15 mouse cellular contexts compared by ENCODE assay signal in the genomic region with DNA sequence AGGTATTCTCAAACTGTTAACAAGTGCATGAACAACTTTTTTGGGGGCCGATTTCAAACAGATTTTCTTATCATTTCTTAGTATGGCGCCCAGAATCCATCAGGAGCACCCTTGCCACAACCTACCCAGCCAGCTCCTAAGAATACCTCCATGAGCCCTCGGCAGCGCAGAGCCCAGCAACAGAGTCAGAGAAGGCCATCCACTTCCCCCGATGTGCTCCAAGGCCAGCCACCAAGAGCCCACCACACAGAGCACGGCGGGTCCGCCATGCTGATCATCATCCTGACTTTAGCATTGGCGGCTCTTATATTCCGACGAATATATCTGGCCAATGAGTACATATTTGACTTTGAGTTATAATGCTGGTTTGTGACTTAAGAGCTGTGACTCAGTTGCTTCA.
"Had no signal": no experiment of that assay in that cellular context is flagged by ENCODE, and none has a peak within 500 bp of the region (broad histone marks: within the 10 kb centered on the region; RNA-seq: fewer than 3 reads in every experiment).

No protein-coding gene starts in this region.

- H3K4me1 ChIP-seq: neural tube, embryonic 15.5 days; stomach, embryonic 15.5 days had no signal

- H3K27me3 ChIP-seq: neural tube, embryonic 15.5 days; stomach, embryonic 15.5 days had no signal

- H3K4me2 ChIP-seq: neural tube, embryonic 15.5 days; stomach, embryonic 15.5 days had no signal

- H3K27ac ChIP-seq: neural tube, embryonic 15.5 days; stomach, embryonic 15.5 days; stomach, postnatal 0 days had no signal

- H3K9ac ChIP-seq: neural tube, embryonic 15.5 days; stomach, embryonic 15.5 days had no signal

- H3K4me3 ChIP-seq: neural tube, embryonic 15.5 days; stomach, embryonic 15.5 days had no signal

- H3K9me3 ChIP-seq: neural tube, embryonic 15.5 days; stomach, embryonic 15.5 days had no signal

- DNase-seq: retina, postnatal 1 day; right cerebral cortex, adult 18-20 months; right cerebral cortex, postnatal 14 days; right cerebral cortex, postnatal 25 days; right cerebral cortex, postnatal 4 days; spleen, adult 18-20 months; thymus, adult 18-20 months; thymus, adult 2 months; thymus, postnatal 14 days; thymus, postnatal 25 days; thymus, postnatal 36 days; thymus, postnatal 4 days had no signal
